Mouse (Mus musculus): ENCODE data around the gene C8g. TPM values are rescaled to one million over a fixed set of nuclear protein-coding genes. Genes with fewer than 3 reads are reported as not detected.

Gene C8g
- polyA plus RNA-seq, 1 experiment: 2.8 TPM

Other genes with a start within 250 kb of the C8g start
- 29.8 and 31.1 TPM in 2 replicates for gene Tmem203, start 246.3 kb downstream of the C8g start, polyA plus RNA-seq (2012; rRNA removed)
- 13.5 and 18.9 TPM in 2 replicates for gene Tprn, start 239.1 kb downstream of the C8g start, polyA plus RNA-seq (2012; rRNA removed)
- gene Ssna1, start 229.3 kb downstream of the C8g start, polyA plus RNA-seq (2012; rRNA removed): 75.4 and 86.0 TPM in 2 replicates
- 69.9 and 79.0 TPM in 2 replicates for gene Anapc2, start 229.2 kb downstream of the C8g start, polyA plus RNA-seq (2012; rRNA removed)
- gene Tmem210, start 213.6 kb downstream of the C8g start, polyA plus RNA-seq (2012; rRNA removed): not detected in 2 replicates
- gene Lrrc26, start 211.8 kb downstream of the C8g start, polyA plus RNA-seq (2012; rRNA removed): 0.15 TPM in 1 of 2 replicates, not detected in the other
- 313 and 325 TPM in 2 replicates for gene Grin1, start 182.5 kb downstream of the C8g start, polyA plus RNA-seq (2012; rRNA removed)
- gene Man1b1, start 169.4 kb downstream of the C8g start, polyA plus RNA-seq (2012; rRNA removed): 31.1 and 31.8 TPM in 2 replicates
- 62.5 and 63.9 TPM in 2 replicates for gene Dpp7, start 145.4 kb downstream of the C8g start, polyA plus RNA-seq (2012; rRNA removed)
- 15.0 and 17.9 TPM in 2 replicates for gene Uap1l1, start 136.0 kb downstream of the C8g start, polyA plus RNA-seq (2012; rRNA removed)
- 3.9 and 5.3 TPM in 2 replicates for gene Sapcd2, start 129.4 kb downstream of the C8g start, polyA plus RNA-seq (2012; rRNA removed)
- gene Entpd2, start 105.8 kb downstream of the C8g start, polyA plus RNA-seq (2012; rRNA removed): 14.1 and 19.3 TPM in 2 replicates
- 383 and 426 TPM in 2 replicates for gene Npdc1, start 102.4 kb downstream of the C8g start, polyA plus RNA-seq (2012; rRNA removed)
- 0.40 and 0.67 TPM in 2 replicates for gene Fut7, start 78.5 kb downstream of the C8g start, polyA plus RNA-seq (2012; rRNA removed)
- gene Abca2, start 73.0 kb downstream of the C8g start, polyA plus RNA-seq (2012; rRNA removed): 107 TPM in 2 replicates
- 0.42 and 1.4 TPM in 2 replicates for gene Clic3, start 44.9 kb downstream of the C8g start, polyA plus RNA-seq (2012; rRNA removed)
- 110 and 114 TPM in 2 replicates for gene Paxx, start 40.6 kb downstream of the C8g start, polyA plus RNA-seq (2012; rRNA removed)
- gene Ptgds, start 31.7 kb downstream of the C8g start, polyA plus RNA-seq (2012; rRNA removed): 2,136 and 2,926 TPM in 2 replicates
- gene Lcn12, start 7.8 kb downstream of the C8g start, polyA plus RNA-seq (2012; rRNA removed): not detected in 2 replicates
- gene Fbxw5, start 969 bp downstream of the C8g start, polyA plus RNA-seq (2012; rRNA removed): 64.7 and 72.3 TPM in 2 replicates
- gene Traf2, start 45.2 kb upstream of the C8g start, polyA plus RNA-seq (2012; rRNA removed): 8.1 and 9.1 TPM in 2 replicates
- 287 and 289 TPM in 2 replicates for gene Edf1, start 56.1 kb upstream of the C8g start, polyA plus RNA-seq (2012; rRNA removed)
- 2.1 and 2.5 TPM in 2 replicates for gene Mamdc4, start 73.1 kb upstream of the C8g start, polyA plus RNA-seq (2012; rRNA removed)
- 134 and 161 TPM in 2 replicates for gene Phpt1, start 73.5 kb upstream of the C8g start, polyA plus RNA-seq (2012; rRNA removed)
- gene Ajm1, start 80.0 kb upstream of the C8g start, polyA plus RNA-seq (2012; rRNA removed): 114 and 122 TPM in 2 replicates
- gene Rabl6, start 106.8 kb upstream of the C8g start, polyA plus RNA-seq (2012; rRNA removed): 130 and 148 TPM in 2 replicates
- 0.06 TPM in 1 of 2 replicates, not detected in the other for gene Ccdc183, start 116.0 kb upstream of the C8g start, polyA plus RNA-seq (2012; rRNA removed)
- 66.7 and 72.2 TPM in 2 replicates for gene Tmem141, start 120.3 kb upstream of the C8g start, polyA plus RNA-seq (2012; rRNA removed)
- gene Fcna, start 126.3 kb upstream of the C8g start, polyA plus RNA-seq (2012; rRNA removed): 0.17 and 0.28 TPM in 2 replicates
- gene Lcn8, start 151.4 kb upstream of the C8g start, polyA plus RNA-seq (2012; rRNA removed): not detected in 2 replicates
- gene Lcn5, start 156.2 kb upstream of the C8g start, polyA plus RNA-seq (2012; rRNA removed): not detected in 2 replicates
- gene Lcn6, start 175.1 kb upstream of the C8g start, polyA plus RNA-seq (2012; rRNA removed): not detected in 2 replicates
- gene Lcn10, start 181.0 kb upstream of the C8g start, polyA plus RNA-seq (2012; rRNA removed): not detected in 2 replicates
- not detected in 2 replicates for gene Obp2a, start 198.3 kb upstream of the C8g start, polyA plus RNA-seq (2012; rRNA removed)
- 107 and 127 TPM in 2 replicates for gene Bmyc, start 205.0 kb upstream of the C8g start, polyA plus RNA-seq (2012; rRNA removed)
- gene Obp2b, start 235.3 kb upstream of the C8g start, polyA plus RNA-seq (2012; rRNA removed): not detected in 2 replicates